Mouse (Mus musculus): ENCODE measurements at regions not wholly inside any gene's neighbourhood (a gene's known extent, or its start where the extent isn't known, plus 50 kb on each side); places are given as distances from the start of the nearest gene placed in this dataset.
A peak's percentile ranks its signal among the peaks of the same experiment; 100 is the strongest.

DNA sequence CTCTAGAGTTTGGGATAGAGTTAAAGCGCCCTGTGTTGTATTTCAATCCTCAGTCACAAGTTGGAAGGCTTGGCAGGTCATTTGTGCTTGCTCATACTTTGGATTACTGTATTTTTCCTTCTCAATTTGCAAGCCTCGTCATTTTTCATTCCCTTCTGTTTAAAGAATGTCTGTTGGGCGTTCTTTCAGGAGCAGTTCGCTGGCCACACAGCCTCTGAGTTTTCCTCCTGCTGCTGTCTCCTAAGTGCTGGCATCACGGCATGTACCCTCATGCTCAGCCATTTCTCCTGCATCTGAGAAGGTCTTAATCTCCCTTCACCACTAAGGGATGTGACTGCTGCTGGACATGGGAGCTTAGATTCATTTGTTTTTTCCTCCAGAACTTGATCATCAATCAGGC, 146.0 kb upstream of the Lpp start:
- Histone ChIP-seq H3K27ac (no peak overlapping the region), H3K4me1 (no peaks in the 10 kb centered on the region), H3K27me3 (no peaks in the 10 kb centered on the region), H3K9ac (no peak overlapping the region), H3K9me3 (replicated peaks) (no peaks in the 10 kb centered on the region), H3K4me3 (no peak overlapping the region), H3K36me3 (ENCODE audit: poor library complexity, severe bottlenecking) (no peaks in the 10 kb centered on the region), H3K4me2 (no peak overlapping the region)
- 86% methylated on average over 5 of the region's 5 CpGs for WGBS
- no peak for ATAC-seq

DNA sequence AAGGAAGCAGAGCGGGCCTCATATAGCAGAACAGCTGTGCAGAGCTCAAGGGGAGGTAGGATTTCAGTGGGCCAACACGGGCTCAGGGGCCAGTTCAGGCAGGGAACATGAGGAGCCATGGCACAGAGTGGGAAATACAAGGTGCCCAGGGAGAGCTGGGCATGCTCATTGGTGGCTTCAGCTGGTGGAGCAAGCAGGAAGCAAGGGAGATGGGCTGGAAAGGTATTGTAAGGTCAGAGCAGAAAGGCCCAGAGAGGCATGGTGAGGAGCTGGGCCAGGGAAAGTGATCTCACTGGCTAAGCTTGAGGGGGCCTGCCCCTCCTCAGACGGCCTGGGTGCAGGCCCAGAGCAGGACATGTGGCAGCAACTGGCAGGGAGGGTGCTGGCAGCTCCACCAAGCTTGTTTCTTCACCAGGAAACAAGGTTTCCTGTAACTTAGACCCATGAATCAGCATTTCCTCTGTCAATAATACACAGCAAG, 155.2 kb upstream of the Lpp start:
- no peaks in the 10 kb centered on the region for H3K9me3 ChIP-seq (replicated peaks)
- no peak overlapping the region for H3K4me3 ChIP-seq
- H3K36me3 ChIP-seq (ENCODE audit: poor library complexity, severe bottlenecking) = no peaks in the 10 kb centered on the region
- 84% methylated on average over 3 of the region's 3 CpGs for WGBS
- no peaks in the 10 kb centered on the region for H3K4me1 ChIP-seq
- no peak overlapping the region for H3K27ac ChIP-seq
- no peak for ATAC-seq
- H3K9ac ChIP-seq = no peak overlapping the region
- no peaks in the 10 kb centered on the region for H3K27me3 ChIP-seq
- no peak overlapping the region for H3K4me2 ChIP-seq

DNA sequence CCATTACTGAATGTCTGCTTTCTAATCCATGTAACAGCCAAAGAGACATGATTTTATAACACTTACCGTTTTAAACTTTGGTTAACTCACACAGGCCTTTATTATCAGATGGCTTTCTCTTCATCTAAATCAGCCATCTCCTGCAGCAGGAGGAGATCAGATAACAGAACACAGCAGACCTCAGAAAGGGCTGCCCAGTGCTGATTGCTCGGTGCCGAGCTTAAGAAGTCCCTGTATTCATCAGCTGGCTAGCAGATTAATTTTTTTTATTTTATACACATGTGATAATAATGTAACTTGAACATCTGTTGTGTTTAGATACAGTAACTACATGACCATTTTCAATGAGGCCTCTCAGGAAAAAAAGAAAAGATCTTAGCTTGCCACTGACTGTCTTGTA, 155.9 kb upstream of the Lpp start:
- no peaks in the 10 kb centered on the region for H3K36me3 ChIP-seq (ENCODE audit: poor library complexity, severe bottlenecking)
- H3K4me1 ChIP-seq = no peaks in the 10 kb centered on the region
- 92% methylated on average over 3 of the region's 3 CpGs for WGBS
- ATAC-seq = no peak
- no peaks in the 10 kb centered on the region for H3K9me3 ChIP-seq (replicated peaks)
- no peaks in the 10 kb centered on the region for H3K27me3 ChIP-seq
- no peak overlapping the region for H3K9ac ChIP-seq
- H3K27ac ChIP-seq = no peak overlapping the region
- no peak overlapping the region for H3K4me3 ChIP-seq
- no peak overlapping the region for H3K4me2 ChIP-seq

DNA sequence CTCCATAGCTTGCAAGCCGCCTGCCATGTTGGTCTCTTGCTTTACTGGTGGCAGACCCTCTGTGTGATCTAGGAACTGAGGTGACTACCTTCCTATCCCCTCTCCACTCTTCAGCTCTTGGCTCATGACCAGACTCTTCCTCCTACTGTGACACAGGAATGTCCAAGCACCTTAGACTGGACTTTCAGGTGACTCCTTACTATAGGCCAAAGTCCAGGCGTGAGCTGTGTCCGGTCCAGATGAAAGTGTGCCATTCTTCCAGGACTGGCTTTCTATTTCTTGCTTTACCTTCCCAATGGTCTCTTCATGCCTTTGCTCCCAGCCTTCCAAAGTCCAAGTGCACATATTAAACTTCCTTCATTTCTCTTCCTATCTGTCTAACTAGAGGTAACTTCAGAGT, 156.3 kb upstream of the Lpp start:
- Histone ChIP-seq H3K27me3 (no peaks in the 10 kb centered on the region), H3K9ac (no peak overlapping the region), H3K4me2 (no peak overlapping the region), H3K4me3 (no peak overlapping the region), H3K9me3 (replicated peaks) (no peaks in the 10 kb centered on the region), H3K36me3 (ENCODE audit: poor library complexity, severe bottlenecking) (no peaks in the 10 kb centered on the region), H3K4me1 (no peaks in the 10 kb centered on the region), H3K27ac (no peak overlapping the region)
- WGBS = 90% methylated on average over 3 of the region's 3 CpGs
- ATAC-seq = no peak

DNA sequence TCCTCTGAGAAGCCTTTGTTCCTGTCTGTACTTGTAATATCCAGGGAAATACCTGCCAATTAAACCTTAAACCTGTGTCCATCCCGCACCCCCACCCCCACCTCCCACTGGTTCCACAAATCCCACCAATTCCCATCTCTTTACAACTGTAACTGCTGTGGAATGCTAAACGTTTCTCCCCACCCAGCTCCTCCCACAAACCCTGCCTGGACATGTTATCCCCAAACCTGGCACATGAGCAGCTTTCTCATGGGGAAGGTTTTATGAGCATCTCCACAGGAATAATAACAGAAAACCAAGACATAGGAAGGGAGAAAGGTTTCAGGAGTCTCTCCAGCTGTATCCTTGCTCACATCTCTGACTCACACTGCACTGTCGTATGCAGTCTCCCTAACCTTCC, 156.8 kb upstream of the Lpp start:
- no peaks in the 10 kb centered on the region for H3K9me3 ChIP-seq (replicated peaks)
- no peaks in the 10 kb centered on the region for H3K36me3 ChIP-seq (ENCODE audit: poor library complexity, severe bottlenecking)
- no peak for ATAC-seq
- no peak overlapping the region for H3K4me3 ChIP-seq
- H3K27me3 ChIP-seq = no peaks in the 10 kb centered on the region
- H3K4me2 ChIP-seq = no peak overlapping the region
- no peak overlapping the region for H3K9ac ChIP-seq
- no peak overlapping the region for H3K27ac ChIP-seq
- H3K4me1 ChIP-seq = no peaks in the 10 kb centered on the region
- WGBS = 76% methylated on average over 3 of the region's 3 CpGs

DNA sequence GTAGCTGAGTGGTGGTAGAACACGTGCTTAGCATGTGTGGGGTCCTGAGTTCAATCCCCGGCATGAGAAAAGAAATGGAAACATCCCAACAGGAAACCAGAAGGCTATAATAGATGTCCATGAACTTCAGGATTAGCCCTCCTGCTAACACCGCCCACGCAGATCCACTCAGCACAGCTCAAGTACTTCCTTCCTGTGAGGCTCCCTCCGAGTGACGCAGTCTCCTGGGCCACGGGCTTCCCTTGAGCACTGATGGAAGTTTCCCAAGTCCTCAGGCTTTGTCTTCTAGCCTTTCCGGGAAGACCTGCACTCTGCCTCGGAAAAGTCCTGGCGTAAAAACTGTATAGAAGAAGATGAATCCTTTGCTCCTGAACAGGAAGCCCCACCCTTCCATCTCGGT, 158.5 kb upstream of the Lpp start:
- Histone ChIP-seq H3K4me3 (no peak overlapping the region), H3K9me3 (replicated peaks) (no peaks in the 10 kb centered on the region), H3K4me2 (no peak overlapping the region), H3K27ac (no peak overlapping the region), H3K36me3 (ENCODE audit: poor library complexity, severe bottlenecking) (no peaks in the 10 kb centered on the region), H3K27me3 (no peaks in the 10 kb centered on the region), H3K9ac (no peak overlapping the region), H3K4me1 (no peaks in the 10 kb centered on the region)
- ATAC-seq = no peak
- 91% methylated on average over 11 of the region's 11 CpGs for WGBS

DNA sequence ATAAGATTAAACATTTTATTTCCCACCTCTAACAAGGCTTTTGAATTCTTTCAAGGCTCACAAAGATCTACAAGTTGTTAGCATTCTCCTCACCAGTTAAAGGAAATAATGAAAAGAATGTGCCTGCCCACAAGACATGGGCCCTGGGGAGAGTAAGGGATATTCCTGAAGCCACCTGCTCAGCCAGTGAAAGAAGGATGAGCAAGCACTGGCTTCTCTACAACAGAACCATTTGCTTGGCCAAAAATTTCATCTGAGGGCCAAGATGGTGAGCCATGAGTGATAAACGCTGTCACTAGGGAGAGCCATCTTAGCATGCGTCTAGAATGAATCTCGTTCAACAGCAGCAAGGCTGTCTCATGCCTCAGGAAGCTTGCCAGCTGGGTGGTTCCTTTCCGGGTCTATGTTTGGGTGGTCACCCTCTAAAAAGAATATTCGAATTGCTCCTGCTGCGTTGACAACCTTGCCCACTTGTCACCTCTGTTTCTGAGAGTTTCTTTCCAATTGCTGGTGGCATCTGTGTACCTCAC, 161.2 kb upstream of the Lpp start:
- no peaks in the 10 kb centered on the region for H3K9me3 ChIP-seq (replicated peaks)
- no peaks in the 10 kb centered on the region for H3K4me1 ChIP-seq
- no peaks in the 10 kb centered on the region for H3K36me3 ChIP-seq (ENCODE audit: poor library complexity, severe bottlenecking)
- no peak for ATAC-seq
- H3K9ac ChIP-seq = no peak overlapping the region
- H3K27me3 ChIP-seq = no peaks in the 10 kb centered on the region
- H3K27ac ChIP-seq = no peak overlapping the region
- no peak overlapping the region for H3K4me2 ChIP-seq
- H3K4me3 ChIP-seq = no peak overlapping the region
- 88% methylated on average over 6 of the region's 6 CpGs for WGBS

DNA sequence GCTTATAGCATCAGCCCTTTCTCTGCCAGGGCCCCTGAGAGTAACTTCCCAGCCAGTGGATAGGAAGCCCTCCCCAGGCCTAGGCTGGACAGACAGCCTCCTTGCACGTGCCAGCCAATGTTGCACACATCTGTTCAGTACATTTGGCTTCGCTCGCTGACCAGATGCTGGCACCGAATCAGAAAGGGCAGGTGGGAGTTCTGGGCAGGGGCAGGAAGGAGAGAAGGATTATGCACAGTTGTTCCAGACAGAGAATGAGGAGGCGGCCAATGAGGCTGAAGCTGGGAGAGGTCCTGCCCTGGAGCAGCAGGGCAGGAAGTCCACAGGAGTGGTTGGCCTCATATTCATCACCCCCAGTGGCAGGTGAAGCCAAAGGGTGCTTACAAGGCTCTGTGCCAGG, 161.8 kb upstream of the Lpp start:
- no peaks in the 10 kb centered on the region for H3K36me3 ChIP-seq (ENCODE audit: poor library complexity, severe bottlenecking)
- WGBS = 86% methylated on average over 5 of the region's 5 CpGs
- H3K9me3 ChIP-seq (replicated peaks) = no peaks in the 10 kb centered on the region
- no peaks in the 10 kb centered on the region for H3K4me1 ChIP-seq
- H3K9ac ChIP-seq = no peak overlapping the region
- H3K27me3 ChIP-seq = no peaks in the 10 kb centered on the region
- no peak overlapping the region for H3K4me2 ChIP-seq
- no peak overlapping the region for H3K27ac ChIP-seq
- 0 out of 2 replicates have a peak, but pooled peaks have one; percentile 27 for ATAC-seq
- H3K4me3 ChIP-seq = no peak overlapping the region

DNA sequence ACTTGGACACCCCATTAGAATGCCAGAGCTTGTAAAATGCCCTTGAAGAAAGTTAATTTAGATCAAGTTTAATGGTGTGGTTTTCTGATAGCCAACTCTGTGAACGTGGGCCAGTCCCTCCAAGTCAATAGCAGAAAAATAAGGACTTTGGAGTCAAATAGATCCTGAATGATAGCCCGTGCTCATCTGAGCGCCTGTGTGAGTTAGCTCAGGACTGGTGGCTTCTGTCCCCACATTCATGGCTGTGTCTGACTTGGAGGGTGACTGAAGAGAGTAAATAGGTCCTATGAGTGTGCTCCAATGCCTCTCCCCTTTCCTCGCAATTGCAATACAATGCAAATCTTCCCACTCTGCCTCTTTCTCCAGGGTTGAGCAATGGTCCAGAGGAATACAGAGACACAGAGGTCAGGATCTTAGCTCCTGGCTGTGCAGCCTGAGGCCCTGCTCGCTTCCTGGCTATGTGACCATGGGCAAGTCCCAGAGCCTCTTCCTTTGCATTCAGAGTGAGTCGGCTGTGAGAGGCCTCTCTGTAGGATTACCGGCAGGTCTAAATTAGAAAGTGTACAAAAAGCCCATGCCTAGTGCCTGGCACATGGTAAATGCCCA, 164.2 kb upstream of the Lpp start:
- Histone ChIP-seq H3K9ac (no peak overlapping the region), H3K4me2 (no peak overlapping the region), H3K9me3 (replicated peaks) (no peaks in the 10 kb centered on the region), H3K36me3 (ENCODE audit: poor library complexity, severe bottlenecking) (no peaks in the 10 kb centered on the region), H3K27ac (no peak overlapping the region), H3K27me3 (no peaks in the 10 kb centered on the region), H3K4me1 (no peaks in the 10 kb centered on the region), H3K4me3 (no peak overlapping the region)
- WGBS = 75% methylated on average over 7 of the region's 7 CpGs
- ATAC-seq = no peak

DNA sequence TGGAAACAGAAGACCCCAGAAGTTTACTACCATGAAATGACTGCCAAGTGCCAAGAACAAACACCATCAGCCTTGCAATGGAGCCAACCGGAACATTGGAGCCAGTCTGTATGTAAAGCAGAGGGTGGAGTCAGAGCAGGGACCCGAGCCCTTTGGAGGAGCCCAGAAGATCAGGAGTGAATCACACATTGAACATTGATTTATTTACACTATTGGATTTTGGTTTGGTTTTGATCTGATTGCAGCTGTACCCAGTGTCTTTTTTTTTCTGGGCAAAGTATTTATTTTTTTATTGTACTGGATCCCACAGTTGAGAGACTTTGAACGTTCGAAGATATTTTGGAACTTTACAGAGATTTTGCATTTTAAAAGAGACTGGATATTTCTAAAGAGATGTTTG, 167.4 kb upstream of the Lpp start:
- H3K9ac ChIP-seq = no peak overlapping the region
- H3K9me3 ChIP-seq (replicated peaks) = no peaks in the 10 kb centered on the region
- H3K27me3 ChIP-seq = no peaks in the 10 kb centered on the region
- no peak overlapping the region for H3K4me3 ChIP-seq
- no peak overlapping the region for H3K4me2 ChIP-seq
- no peaks in the 10 kb centered on the region for H3K36me3 ChIP-seq (ENCODE audit: poor library complexity, severe bottlenecking)
- H3K4me1 ChIP-seq = no peaks in the 10 kb centered on the region
- WGBS = 86% methylated on average over 4 of the region's 4 CpGs
- no peak for ATAC-seq
- no peak overlapping the region for H3K27ac ChIP-seq

DNA sequence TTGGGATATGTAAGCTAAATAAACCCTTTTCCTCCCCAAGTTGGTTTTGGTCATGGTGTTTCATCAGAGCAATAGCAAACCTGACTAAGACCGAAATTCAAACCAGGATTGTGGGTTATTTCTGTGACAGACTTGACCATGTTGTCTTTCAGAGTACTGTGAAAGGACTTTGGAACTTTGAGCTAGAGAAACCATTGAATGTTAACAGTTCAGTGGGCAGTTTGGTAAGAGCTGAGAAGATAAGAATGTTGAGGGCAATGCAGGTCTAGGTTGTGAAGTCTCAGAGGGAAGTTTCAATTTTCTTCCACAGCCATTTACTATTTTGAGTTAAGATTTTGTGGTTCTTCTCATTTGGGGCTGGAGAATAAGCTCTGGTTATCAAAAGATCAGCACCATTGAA, 168.2 kb upstream of the Lpp start:
- no peaks in the 10 kb centered on the region for H3K27me3 ChIP-seq
- H3K4me1 ChIP-seq = no peaks in the 10 kb centered on the region
- no peaks in the 10 kb centered on the region for H3K9me3 ChIP-seq (replicated peaks)
- ATAC-seq = no peak
- no peak overlapping the region for H3K27ac ChIP-seq
- no peaks in the 10 kb centered on the region for H3K36me3 ChIP-seq (ENCODE audit: poor library complexity, severe bottlenecking)
- 88% methylated on average over 1 of the region's 1 CpGs for WGBS
- no peak overlapping the region for H3K4me2 ChIP-seq
- H3K9ac ChIP-seq = no peak overlapping the region
- no peak overlapping the region for H3K4me3 ChIP-seq

DNA sequence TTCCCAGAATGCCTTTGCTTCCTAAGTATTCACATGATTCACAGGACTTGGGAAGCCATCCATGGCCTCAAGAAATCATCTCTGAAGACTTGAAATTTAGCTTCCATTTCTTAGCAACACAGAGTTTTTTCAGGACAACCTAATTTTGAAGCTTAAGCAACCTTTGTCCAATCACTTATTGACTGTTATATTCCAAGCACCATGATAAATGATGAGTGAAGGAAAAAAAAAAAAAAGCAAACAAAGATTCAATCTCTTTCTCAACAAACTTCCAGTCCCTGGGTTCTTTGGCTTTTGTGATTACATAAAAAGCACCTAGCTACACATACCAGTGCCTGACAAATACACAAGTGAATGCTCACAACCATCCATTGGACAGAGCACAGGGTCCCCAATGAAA, 169.4 kb upstream of the Lpp start:
- no peak overlapping the region for H3K27ac ChIP-seq
- no peak overlapping the region for H3K9ac ChIP-seq
- ATAC-seq = no peak
- no peaks in the 10 kb centered on the region for H3K27me3 ChIP-seq
- no peak overlapping the region for H3K4me3 ChIP-seq
- H3K4me2 ChIP-seq = no peak overlapping the region
- H3K36me3 ChIP-seq (ENCODE audit: poor library complexity, severe bottlenecking) = no peaks in the 10 kb centered on the region
- H3K4me1 ChIP-seq = no peaks in the 10 kb centered on the region
- H3K9me3 ChIP-seq (replicated peaks) = no peaks in the 10 kb centered on the region

DNA sequence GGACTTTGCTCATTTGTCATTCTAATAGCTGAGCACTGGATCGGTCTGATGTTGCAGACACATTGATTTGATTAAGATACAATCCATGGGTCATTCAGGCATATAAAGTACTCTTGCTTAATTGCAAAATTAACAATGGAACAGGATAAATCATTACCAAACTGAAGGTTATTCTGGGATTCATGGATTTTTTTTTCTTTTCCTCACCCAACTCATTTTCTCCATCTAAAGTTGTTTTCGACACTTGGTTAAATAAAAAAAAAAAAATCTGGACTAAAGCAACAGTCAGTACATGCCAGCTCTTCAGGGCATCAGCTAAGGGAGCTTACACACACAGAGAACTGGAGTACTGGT, 169.8 kb upstream of the Lpp start:
- Histone ChIP-seq H3K27me3 (no peaks in the 10 kb centered on the region), H3K36me3 (ENCODE audit: poor library complexity, severe bottlenecking) (no peaks in the 10 kb centered on the region), H3K4me3 (no peak overlapping the region), H3K27ac (no peak overlapping the region), H3K9ac (no peak overlapping the region), H3K4me1 (peaks cover 1% of the 10 kb centered on the region), H3K9me3 (replicated peaks) (no peaks in the 10 kb centered on the region), H3K4me2 (no peak overlapping the region)
- WGBS = 75% methylated on average over 2 of the region's 2 CpGs
- no peak for ATAC-seq

All from forebrain, embryonic 13.5 days (tissue).